Mouse (Mus musculus): Measurements from ENCODE around the gene Rgma.

The Rgma gene

DNA sequence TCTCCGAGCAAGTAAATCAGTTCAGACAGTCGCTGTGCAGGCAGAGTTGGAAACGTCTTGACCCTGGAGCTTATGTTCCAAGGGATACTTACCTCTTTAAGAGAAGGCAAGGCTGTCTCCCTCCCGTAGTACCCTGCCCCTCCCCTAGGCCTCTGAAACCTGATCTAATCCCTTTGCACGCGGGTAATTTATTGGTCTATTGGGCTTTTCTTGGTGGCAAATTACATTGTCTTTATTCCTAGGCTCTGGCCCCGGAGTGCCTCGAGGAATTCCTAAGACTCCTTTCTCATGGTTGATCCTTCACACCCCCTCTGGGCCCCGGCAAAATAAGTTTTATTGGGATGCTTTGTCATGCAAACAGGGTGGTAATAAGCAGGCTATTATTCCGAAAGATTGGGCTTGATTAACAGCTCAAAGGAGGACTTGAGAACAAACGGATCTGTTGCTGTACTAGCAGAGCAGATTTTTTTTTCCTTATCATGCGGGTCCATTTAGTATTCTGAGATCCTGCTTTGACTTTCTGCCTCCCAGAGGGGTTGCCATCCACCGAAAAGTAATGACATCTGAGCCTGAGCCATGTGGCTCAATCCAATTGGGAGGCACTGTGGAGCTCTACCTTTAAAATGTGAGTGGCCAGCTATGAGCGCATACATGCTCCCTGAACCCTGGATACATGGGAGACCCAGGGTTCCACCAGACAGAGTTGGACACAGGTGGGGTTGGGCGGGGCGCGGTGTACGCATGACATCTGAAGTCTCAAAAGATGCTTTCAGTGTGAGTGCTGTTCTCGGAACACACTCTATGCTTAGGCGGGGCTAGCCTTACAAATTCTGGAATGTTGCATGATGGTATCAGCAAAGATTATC lies 25.0 kb downstream of the Rgma start:
- DNase-seq (ENCODE audit: low read depth, low spot score) = peak; percentile 92

DNA sequence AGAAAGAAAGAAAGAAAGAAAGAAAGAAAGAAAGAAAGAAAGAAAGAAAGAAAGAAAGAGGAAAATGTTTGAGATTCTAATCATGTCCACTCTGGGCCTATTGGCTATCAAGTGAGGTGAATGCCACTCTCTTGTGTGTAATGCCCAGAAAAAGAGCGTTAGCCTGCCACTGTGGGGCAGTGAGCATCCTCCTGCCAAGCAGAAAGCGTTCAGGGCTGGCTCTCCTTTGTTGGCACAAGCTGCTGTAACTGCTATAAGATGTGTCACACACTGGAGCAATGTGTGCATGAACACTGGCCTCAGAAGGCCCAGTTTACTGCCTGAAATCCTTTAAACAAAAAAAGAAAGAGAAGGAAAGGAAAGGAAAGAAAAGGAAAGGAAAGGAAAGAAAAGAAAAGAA lies 26.8 kb downstream of the Rgma start:
- DNase-seq (ENCODE audit: low read depth, low spot score) = no peak

DNA sequence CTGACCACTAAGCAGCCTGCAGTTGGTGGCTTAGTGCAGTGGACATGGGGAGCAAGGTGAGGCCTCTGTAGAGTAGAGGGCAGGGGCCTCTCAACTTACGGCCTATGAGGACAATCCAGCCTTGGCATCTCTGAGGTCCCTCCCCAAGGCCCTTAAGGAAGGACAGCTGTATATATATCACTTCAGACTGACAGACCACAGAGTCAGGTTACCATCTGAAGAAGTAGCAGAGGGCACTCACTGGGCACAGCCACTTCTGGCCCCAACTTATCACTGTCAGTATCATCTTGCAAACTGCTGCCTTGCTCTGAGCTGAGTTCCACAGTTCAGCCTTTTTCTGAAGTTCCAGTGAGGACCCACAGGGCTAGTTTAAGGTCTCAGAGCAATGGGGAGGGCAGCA lies 27.4 kb downstream of the Rgma start:
- DNase-seq (ENCODE audit: low read depth, low spot score) = no peak

DNA sequence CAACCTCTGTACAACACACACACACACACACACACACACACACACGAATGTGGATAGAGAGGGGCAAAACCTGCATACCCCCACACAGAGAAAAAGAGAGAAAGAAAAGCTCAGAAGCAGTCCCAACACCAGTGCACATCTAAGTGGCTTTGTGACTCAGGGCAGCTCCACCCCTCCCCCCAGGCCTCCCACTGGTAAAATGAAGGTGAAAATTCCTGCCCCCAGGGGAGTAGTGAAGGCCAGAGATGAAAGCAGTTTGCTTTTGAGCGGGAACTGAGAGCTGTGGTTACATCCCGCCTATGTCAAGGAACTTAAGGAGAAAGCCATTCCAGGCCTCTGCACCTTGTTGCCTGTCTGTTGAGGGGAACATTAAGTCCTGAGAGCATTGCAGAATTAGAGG lies 28.2 kb downstream of the Rgma start:
- DNase-seq (ENCODE audit: low read depth, low spot score) = peak; percentile 67

DNA sequence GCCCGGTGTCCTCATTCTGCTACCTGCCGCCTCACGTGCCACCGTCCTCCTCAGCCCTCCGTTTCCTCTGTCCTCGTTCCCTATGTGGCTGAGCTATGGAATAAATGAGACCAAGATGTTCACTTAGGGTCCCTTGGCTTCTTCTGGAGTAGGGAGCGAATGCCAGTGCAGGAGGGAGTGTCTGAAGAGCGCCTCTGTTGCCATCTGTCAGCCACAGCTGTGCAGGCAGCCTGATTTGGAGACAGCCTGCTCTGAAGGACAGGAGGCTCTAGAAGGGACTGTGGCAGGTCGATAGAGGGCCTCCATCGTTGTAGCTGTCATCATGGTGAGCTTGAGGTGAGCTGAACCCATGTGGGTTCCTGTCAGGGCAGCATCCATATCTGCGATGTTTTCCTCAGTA lies 30.2 kb downstream of the Rgma start:
- no peak for DNase-seq (ENCODE audit: low read depth, low spot score)

DNA sequence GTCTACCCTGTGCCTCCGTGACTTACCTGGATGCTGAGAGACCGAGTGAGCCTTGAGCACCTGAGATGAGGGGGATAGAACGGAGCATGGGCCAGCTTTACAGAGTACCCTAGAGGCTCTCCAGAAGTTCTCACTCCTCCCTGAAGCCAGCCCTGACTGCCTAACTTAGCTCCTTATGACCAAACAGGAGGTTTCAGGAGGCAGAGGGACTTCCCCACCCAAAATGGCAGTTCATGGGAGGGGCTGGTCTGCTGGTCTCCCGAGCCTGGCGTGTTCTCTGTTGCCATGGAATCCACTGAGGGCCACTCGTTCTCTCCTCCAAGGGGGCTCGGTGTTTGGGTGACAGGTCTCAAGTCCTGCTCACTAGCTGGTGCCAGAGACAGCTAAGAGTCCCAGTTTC lies 36.2 kb downstream of the Rgma start:
- no peak for DNase-seq (ENCODE audit: low read depth, low spot score)

DNA sequence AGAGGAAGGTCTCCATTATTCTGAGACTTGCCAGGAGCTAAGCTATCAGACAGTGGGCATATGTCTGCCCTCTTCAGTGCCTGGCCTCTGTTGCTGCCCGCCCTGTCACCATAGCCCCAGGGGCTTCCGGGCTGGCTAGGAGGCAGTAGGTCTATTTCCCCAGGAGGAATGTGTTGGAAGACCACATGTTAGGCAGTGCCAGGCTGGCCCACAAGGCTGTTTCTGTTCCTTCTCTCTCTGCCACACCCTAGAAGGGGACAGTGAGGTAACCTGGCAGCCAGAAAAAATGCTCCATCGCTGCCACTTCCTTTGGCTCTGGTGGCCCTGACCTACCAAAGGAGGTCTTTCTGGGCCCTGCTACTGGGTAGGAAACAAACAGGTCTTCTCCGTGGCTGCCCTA lies 36.7 kb downstream of the Rgma start:
- no peak for DNase-seq (ENCODE audit: low read depth, low spot score)

DNA sequence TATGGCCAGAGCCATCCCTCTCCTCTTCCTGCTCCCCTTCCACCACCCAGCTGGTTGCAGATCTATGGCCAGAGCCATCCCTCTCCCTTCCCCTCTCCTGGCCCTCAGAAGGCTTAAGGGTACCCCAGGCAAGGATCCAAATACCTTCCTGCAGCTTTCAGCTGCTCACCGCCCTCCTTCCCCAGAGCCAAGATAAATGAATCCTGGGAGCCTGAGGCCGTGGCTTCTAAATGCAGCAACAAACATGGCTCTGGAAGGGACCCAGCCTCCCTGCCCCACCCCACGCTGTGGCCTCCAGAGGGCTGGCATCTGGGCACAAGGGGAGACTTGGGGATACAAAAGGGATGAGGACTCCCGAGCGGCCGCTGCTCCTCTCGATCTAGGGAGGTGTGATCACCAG lies 37.1 kb downstream of the Rgma start:
- DNase-seq (ENCODE audit: low read depth, low spot score) = no peak

DNA sequence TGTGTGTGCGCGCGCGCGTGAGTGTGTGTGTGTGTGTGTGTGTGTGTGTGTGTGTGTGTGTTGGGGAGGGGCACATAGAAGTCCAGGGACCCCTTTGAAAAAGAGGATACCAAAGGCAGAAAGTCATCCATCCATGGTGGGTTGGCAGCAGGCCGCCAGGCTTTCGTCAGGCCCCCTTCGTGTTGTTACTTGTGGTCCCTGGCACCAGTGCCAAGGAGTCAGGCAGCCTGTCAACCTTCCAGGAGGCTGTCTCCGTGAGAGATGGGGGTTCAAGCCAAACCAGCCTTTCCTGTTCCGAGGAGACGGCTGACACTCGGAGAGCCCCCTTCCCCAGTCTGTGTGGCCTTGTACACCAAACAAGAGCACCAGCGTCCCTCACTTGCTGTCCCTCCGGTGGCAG lies 38.9 kb downstream of the Rgma start:
- DNase-seq (ENCODE audit: low read depth, low spot score) = no peak

DNA sequence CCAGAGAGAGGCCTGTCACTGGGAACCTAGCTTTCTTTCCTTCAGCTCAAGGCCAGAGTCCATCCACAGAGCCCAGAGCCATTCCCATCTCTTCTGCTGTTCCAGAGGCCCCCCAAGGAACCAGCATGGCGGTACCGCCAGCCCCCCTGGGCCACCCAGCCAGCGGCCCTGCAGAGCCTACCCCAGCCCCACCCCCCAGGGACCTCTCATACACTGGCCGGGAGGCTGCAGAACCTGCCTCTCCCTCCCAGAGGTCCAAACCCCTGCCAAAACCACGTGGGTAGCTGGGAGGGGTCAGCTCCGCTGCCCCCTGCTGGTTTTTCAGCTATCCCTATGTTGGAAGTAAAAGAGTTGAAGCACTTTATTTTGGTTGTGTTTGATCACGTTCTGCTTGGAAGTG lies 44.1 kb downstream of the Rgma start:
- DNase-seq (ENCODE audit: low read depth, low spot score) = peak; percentile 45

DNA sequence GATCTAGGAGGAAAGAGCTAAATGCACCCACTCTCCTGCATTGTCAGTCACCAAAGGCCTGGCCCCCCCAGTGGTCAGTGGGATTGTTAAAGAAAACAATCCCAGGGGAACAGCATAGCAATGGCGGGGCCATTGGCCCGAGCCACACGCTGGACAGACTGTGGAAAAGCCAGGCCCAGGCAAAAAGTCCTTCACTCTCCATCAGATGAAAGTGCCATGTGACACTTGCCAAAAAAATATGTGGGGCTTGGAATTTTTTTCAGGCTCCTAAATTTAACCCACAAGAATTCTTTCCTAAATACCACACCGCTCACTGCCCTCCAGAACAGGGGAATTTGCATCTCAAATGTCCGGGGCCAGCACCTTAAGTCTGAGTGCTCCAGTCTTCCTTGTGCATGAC lies 45.5 kb downstream of the Rgma start:
- DNase-seq (ENCODE audit: low read depth, low spot score) = no peak

DNA sequence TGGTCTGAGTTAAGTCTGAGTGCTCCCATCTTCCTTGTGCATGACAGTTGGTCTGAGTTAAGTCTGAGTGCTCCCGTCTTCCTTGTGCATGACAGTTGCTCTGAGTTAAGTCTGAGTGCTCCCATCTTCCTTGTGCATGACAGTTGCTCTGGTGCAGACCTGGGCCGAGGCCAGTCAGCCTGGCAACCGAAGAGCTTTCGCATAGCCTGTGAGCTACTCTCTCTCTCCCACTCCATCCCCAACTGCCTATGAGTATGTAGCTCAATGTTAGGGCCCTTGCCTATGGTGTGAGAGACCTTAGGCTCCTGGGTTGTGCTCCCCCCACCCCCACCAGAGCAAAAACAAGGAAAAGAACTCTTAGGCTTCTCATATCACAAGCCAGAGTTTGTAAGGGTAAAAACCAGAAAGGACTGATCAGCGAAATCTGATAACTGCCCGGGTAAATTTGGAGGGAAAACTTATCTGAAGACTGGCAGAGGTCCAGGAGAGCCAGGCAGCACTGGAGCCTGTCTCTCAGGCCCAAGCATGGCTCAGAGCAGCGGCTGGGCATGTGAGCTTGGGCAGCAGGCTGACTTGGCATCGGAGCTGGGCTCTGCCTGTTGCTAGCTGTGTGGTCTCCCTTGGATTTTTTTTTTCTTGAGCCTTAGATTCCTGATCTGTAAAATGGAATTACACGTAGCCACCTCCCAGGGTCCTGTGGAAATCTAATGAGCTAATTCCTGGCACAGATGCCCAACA lies 46.1 kb downstream of the Rgma start:
- no peak for DNase-seq (ENCODE audit: low read depth, low spot score)

DNA sequence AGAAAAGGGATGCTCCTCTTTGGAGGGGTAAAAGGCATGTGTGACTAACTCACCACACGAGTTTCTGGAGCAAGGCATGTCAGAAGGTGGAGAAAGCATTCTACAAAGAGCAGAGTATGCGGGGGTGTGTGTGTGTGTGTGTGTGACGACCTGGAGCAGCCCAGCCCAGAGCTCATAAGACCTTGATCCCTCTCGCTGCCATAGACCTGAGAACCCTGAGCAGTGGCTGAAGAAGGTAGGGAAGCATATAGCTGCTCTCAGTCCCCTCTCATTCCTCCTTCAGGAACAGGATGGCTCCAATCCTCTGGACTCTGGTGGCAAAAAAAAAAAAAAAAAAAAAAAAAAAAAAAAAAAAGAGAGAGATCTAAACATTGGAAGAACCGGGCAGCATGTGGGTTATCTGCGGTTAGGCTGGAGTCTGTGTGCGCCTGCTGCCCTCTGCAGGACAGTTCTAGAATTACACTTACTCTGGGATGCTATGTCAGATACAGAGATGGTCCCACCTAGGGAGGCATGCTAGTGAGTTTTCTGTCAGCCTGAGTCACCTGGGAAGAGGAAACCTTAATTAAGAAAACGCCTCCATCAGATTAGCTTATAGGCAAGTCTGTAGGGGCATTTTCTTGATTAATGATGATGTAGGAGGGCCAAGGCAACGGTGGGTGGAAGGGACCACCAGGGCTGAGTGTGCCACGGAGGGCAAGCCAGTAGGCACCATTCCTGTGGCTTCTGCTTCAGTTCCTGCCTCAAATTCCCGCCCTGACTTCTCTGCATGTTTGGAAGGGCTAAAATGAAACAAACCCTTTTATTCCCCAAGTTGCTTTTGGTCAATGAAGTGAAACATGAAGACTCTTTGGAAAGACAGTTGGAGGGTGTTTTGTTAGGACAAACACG lies 47.2 kb downstream of the Rgma start:
- peak; percentile 82 for DNase-seq (ENCODE audit: low read depth, low spot score)

DNA sequence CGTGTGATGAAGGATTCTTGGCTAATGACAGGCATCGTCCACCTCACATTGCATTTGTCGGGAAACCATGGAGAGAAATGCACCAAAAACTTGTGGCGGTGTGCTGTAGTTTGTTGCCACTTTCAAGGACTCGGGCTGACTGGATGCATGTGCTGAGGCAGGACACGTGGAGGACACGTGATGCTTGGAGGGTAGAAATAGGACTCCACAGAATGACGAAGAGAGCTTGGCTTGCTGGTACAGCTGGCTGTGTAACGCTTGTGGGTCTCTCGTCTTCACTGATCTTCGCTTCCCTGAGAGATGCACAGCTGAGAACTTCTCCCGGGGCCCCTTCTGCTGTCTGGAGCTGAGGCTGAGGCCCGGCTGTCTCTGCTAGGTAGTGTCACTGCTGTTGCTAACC lies 47.9 kb downstream of the Rgma start:
- no peak for DNase-seq (ENCODE audit: low read depth, low spot score)

DNA sequence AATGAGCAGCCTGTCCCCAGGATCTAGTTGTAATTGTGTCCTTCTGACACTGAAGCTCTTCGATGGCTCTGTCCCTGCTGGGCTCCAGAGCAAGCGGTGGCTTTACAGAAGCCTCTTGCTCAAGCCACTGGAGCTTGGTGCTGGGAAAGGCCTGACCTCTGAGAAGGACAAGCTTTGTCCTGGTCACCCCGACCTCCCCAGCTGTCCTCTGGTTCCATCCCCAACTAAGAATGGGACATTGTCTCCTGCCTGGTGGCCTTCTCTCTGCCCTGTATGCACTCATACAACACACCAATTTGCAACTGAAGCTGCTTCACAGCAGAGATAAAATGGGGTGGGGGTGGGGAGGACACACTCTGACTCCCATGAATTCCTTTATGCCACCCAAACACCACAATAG lies 48.9 kb downstream of the Rgma start:
- no peak for DNase-seq (ENCODE audit: low read depth, low spot score)

DNA sequence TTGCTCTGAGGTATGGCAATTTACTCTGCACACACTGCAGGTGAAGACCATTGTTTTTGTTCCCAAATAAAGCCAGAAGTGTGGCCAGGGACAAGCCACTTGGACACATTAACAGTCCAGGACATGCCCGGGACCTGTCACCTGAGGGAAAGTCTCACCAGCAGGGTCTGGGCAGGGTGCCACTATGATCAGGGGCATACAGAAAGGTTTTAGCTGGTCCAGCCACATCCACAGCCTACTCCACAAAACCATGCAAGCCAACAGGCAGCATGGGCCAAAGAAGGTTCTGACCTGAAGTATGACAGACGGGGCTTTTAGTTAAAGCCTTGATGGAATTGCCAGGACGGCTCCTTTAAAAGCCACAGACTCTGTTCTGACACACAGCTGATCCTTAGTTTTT lies 49.4 kb downstream of the Rgma start:
- no peak for DNase-seq (ENCODE audit: low read depth, low spot score)

DNA sequence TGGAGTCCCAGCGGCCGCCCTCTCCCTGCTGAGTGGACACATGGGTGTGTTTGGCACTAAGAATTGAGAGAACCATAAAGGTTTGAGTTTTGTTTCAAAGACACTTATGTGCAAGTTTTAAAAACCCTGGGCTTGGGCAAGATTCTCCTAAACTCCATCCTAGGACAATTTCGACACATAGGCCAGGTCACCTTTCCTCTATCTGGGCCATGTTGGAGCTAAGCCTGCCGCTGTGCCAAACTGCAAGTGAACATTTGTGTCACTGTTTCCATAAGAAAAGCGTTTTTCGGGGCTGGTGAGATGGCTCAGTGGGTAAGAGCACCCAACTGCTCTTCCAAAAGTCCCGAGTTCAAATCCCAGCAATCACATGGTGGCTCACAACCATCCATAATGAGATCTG lies 50.1 kb downstream of the Rgma start:
- DNase-seq (ENCODE audit: low read depth, low spot score) = no peak

DNA sequence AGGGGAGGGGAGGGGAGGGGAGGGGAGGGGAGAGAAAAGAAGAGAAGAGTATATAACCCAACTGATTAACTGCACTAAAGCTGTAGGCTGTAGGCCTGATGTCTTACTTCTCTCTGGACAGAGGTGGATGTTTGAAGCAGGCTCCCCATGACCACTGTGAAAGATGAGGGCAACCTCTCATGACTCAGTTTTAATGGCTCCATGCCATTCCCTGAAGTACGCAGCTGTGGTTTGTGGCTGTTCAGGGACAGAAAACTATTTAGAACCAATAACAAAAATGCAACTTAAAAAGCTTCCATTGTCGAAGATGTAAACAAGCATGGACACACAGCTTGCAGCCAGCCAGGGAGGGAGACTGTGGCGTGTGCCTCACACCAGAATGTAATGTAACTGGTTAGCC lies 50.9 kb downstream of the Rgma start:
- no peak for DNase-seq (ENCODE audit: low read depth, low spot score)

DNA sequence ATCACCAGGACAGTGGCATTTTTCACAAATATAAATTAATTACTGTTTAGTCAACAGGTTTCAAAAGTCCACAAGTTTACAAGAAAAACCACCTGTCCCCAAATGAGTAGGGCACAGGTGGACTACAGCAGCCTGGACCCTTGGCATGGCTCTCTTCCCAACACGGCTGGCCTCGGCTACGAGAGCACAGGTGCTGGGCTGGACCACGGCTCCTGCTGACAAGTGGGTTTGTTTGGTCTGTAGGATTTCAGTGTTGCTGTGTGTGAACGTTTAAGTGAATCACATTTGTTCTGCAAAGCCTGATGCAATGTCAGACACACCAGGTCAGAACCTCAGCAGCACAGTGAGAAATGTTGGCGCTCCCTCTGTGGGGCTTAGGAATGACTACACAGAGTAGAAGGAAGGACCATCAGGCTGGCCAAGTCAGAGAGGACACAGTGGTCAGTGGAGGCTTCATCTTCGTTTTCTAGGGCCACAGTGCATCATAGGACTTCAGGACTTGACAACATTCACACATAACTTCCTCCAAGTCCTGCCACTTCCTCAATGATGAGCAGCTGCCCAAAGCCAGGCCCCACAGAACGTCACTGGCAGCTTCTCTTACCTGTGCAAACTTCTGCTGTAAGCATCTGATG lies 51.6 kb downstream of the Rgma start:
- no peak for DNase-seq (ENCODE audit: low read depth, low spot score)

DNA sequence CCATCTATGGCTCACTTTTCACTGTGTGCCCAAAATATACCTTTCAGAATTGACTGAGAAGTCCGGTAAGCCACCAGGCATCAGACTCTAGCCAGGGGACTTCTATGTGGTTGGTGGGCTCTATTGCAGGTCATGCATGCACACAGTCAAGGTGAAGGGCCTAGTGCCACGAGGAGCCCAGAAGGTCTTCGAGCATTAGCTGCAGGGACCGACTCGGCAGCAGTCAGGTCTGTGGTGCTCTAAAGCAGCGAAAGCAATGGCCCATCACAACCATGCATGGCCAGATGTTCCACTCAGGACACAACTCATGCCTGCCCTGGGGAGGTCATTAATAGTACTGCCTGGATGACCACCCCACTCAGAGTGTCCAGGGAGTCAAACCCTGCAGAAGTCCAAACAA lies 52.5 kb downstream of the Rgma start:
- no peak for DNase-seq (ENCODE audit: low read depth, low spot score)

DNA sequence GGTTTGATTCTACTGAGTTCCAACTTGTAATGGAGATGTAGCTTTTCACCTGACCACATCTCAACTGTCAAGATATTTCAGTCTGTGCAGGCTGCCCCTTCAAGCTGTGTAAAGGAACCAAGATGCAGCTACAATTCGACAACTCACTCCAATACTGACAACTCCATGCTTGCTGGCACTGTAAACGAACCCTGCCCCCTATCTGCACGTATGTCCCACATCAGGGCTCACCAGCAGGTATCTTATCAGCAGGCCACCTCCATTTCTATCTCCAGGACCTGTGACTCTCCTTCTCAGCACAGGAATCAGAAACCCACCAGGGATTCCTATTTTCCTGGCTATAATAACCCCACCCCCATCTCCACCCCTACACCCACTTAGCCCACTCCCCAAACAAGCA lies 53.2 kb downstream of the Rgma start:
- no peak for DNase-seq (ENCODE audit: low read depth, low spot score)

Measured in ES-CJ7 (cell line).